Mouse (Mus musculus): ENCODE measurements around the gene Tiprl. TPM values are rescaled to one million over a fixed set of nuclear protein-coding genes. Genes with fewer than 3 reads are reported as not detected.

Gene Tiprl
- polyA plus RNA-seq, 1 experiment from 2014 or later = 147 TPM

- Histone ChIP-seq H3K4me2 (ENCODE audit: low read length) (no peak overlapping the region), H3K27ac (ENCODE audit: low read depth, low read length) (no peak overlapping the region), H3K9me3 (ENCODE audit: control insufficient read depth, low read length) (no peaks in the 10 kb centered on the region), H3K27me3 (replicated peaks; ENCODE audit: control insufficient read depth, insufficient read depth, low read length) (no peaks in the 10 kb centered on the region), H3K9ac (ENCODE audit: low read depth, low read length) (no peak overlapping the region), H3K4me3 (ENCODE audit: low read length) (no peak overlapping the region), H3K4me1 (ENCODE audit: control insufficient read depth, insufficient read depth, low read depth, low read length) (no peaks in the 10 kb centered on the region), H3K36me3 (ENCODE audit: control insufficient read depth, insufficient read depth, low read length) (no peaks in the 10 kb centered on the region)
- 82% methylated on average over 7 of the region's 8 CpGs for WGBS
- no peak for ATAC-seq
Observed at GRCm38 (mm10) chr1:165171277-165171676, 65.5 kb downstream of the Tiprl start.

DNA sequence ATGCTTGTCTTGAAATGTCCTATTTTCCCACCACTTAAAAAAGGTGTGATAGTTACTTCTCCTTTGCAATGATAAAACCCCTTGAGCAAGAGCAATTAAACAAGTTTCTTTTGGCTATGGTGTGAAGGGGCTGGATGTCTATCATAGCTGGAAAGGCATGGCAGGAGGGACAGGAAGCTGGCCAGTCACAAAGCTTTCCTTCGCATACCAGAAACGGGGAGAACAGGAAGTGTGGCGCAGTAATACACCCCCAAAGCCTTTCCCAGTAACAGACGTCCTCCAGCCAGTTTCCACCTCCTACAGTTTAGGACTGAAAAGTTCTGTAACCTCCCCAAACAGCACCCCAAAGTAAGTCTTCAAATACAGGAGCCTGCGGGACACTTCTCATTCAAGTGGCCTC, 66.6 kb downstream of the Tiprl start:
- H3K36me3 ChIP-seq (ENCODE audit: control insufficient read depth, insufficient read depth, low read length) = no peaks in the 10 kb centered on the region
- 81% methylated on average over 5 of the region's 5 CpGs for WGBS
- no peaks in the 10 kb centered on the region for H3K9me3 ChIP-seq (ENCODE audit: control insufficient read depth, low read length)
- no peak overlapping the region for H3K27ac ChIP-seq (ENCODE audit: low read depth, low read length)
- no peak overlapping the region for H3K4me3 ChIP-seq (ENCODE audit: low read length)
- no peak for ATAC-seq
- no peak overlapping the region for H3K9ac ChIP-seq (ENCODE audit: low read depth, low read length)
- no peaks in the 10 kb centered on the region for H3K4me1 ChIP-seq (ENCODE audit: control insufficient read depth, insufficient read depth, low read depth, low read length)
- H3K4me2 ChIP-seq (ENCODE audit: low read length) = no peak overlapping the region
- H3K27me3 ChIP-seq (replicated peaks; ENCODE audit: control insufficient read depth, insufficient read depth, low read length) = no peaks in the 10 kb centered on the region

GRCm38 (mm10) chr1:165169462-165169861, 67.3 kb downstream of the Tiprl start:
- H3K27ac ChIP-seq (ENCODE audit: low read depth, low read length) = no peak overlapping the region
- no peaks in the 10 kb centered on the region for H3K36me3 ChIP-seq (ENCODE audit: control insufficient read depth, insufficient read depth, low read length)
- ATAC-seq = no peak
- 89% methylated on average over 3 of the region's 3 CpGs for WGBS
- no peaks in the 10 kb centered on the region for H3K9me3 ChIP-seq (ENCODE audit: control insufficient read depth, low read length)
- H3K4me3 ChIP-seq (ENCODE audit: low read length) = no peak overlapping the region
- H3K9ac ChIP-seq (ENCODE audit: low read depth, low read length) = no peak overlapping the region
- H3K4me2 ChIP-seq (ENCODE audit: low read length) = no peak overlapping the region
- H3K4me1 ChIP-seq (ENCODE audit: control insufficient read depth, insufficient read depth, low read depth, low read length) = no peaks in the 10 kb centered on the region
- no peaks in the 10 kb centered on the region for H3K27me3 ChIP-seq (replicated peaks; ENCODE audit: control insufficient read depth, insufficient read depth, low read length)

DNA sequence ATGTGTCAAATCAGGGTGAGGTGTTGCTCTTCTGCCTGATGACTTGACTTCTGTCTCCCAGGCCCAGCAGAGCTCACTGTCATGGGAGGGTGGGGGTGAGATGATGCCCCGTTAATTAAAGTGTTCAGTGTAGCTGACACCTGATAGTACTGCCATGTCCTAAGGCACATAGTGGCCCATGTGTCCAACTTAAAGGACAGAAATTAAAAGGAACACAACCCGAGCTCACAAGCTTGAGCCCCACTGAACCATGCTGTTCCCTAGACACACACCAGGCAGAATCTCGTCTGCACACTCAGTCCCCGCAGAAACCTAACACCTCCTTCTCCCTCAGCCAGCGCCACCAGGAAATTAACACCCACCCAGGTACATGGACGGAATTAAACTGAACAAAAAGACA, 71.9 kb downstream of the Tiprl start:
- no peak overlapping the region for H3K27ac ChIP-seq (ENCODE audit: low read depth, low read length)
- H3K4me1 ChIP-seq (ENCODE audit: control insufficient read depth, insufficient read depth, low read depth, low read length) = no peaks in the 10 kb centered on the region
- H3K9ac ChIP-seq (ENCODE audit: low read depth, low read length) = no peak overlapping the region
- no peaks in the 10 kb centered on the region for H3K27me3 ChIP-seq (replicated peaks; ENCODE audit: control insufficient read depth, insufficient read depth, low read length)
- no peak for ATAC-seq
- H3K36me3 ChIP-seq (ENCODE audit: control insufficient read depth, insufficient read depth, low read length) = no peaks in the 10 kb centered on the region
- no peak overlapping the region for H3K4me3 ChIP-seq (ENCODE audit: low read length)
- WGBS = 76% methylated on average over 6 of the region's 6 CpGs
- no peak overlapping the region for H3K4me2 ChIP-seq (ENCODE audit: low read length)
- no peaks in the 10 kb centered on the region for H3K9me3 ChIP-seq (ENCODE audit: control insufficient read depth, low read length)

Other genes with a start within 250 kb of the Tiprl start
- gene Tbx19, start 76.2 kb downstream of the Tiprl start, polyA plus RNA-seq (2015; fragmentation: Nextera tagmentation; extraction: Ambion mirVana) = not detected in 2 replicates
- 5.8 and 7.9 TPM in 2 replicates for gene Sft2d2, start 42.6 kb downstream of the Tiprl start, polyA plus RNA-seq (2015; fragmentation: Nextera tagmentation; extraction: Ambion mirVana)
- gene Gpr161, start 58.8 kb upstream of the Tiprl start, polyA plus RNA-seq (2015; fragmentation: Nextera tagmentation; extraction: Ambion mirVana) = 3.0 and 3.3 TPM in 2 replicates
- 17.7 and 19.0 TPM in 2 replicates for gene Dcaf6, start 223.5 kb upstream of the Tiprl start, polyA plus RNA-seq (2015; fragmentation: Nextera tagmentation; extraction: Ambion mirVana)
- 210 and 238 TPM in 2 replicates for gene Mpc2, start 223.6 kb upstream of the Tiprl start, polyA plus RNA-seq (2015; fragmentation: Nextera tagmentation; extraction: Ambion mirVana)
- gene Adcy10, start 248.2 kb upstream of the Tiprl start, polyA plus RNA-seq (2015; fragmentation: Nextera tagmentation; extraction: Ambion mirVana) = 0.21 and 0.31 TPM in 2 replicates

Measured in hindbrain, embryonic 16.5 days (tissue).